Mouse (Mus musculus) spleen, postnatal 14 days (tissue): ENCODE measurements around the gene Ccng2.

Experiments used
- DNase-seq, 2 experiments: peaks; one replicate each; pipeline ENCODE4 v3.0.0; 2021 to 2022; ENCODE audit warnings: low spot score in 2 of 2

Ccng2 gene

GRCm38 (mm10) chr5:93266883-93267704 is at the start of gene Ccng2:
Gene Ccng2, plus strand, starts transcription at chr5:93267257.
- peak; percentile 80 to 84 for DNase-seq

- no peak for DNase-seq
Observed at GRCm38 (mm10) chr5:93218375-93218774, 48.7 kb upstream of the Ccng2 start.

- no peak for DNase-seq
Observed at GRCm38 (mm10) chr5:93221661-93222060, 45.4 kb upstream of the Ccng2 start.

- no peak for DNase-seq
Observed at GRCm38 (mm10) chr5:93224549-93224948, 42.5 kb upstream of the Ccng2 start.

DNA sequence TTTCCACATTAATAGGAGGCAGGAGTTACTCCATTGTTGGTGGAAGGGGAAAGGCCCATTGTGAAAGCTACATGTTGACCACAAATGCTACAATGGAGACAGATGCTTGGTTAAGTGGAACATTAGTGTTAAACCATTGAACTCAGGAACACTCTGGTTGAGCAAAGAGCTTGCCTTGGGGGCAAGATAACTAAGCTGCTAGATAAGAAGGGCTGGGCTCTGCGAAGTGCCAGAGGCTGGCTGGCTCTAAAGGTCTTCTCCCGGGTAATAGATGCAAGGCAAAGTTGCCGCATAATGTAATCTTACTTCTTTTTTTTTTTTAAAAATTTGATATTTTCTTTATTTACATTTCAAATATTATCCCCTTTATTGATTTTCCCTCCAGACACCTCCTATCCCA is 39.9 kb upstream of the Ccng2 start:
- DNase-seq: no peak

DNA sequence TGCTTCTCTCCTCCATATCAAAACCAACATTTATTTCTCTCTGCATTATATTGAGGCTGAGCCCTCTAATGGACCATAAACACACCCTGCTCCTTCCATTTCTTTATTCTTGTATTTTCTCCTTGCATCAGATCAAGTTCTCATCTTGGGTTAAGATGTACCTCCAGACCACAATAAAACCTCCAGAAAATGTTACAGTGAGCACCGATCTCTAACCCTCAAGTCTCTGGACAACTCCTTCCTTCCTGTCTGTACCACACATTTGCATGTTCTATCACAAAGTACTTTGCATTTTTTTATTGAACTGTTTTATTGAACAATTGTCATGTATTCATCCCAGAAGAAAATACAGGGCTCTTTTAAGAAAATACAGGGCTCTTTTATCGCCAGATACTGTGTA is 37.5 kb upstream of the Ccng2 start:
- DNase-seq: no peak

DNA sequence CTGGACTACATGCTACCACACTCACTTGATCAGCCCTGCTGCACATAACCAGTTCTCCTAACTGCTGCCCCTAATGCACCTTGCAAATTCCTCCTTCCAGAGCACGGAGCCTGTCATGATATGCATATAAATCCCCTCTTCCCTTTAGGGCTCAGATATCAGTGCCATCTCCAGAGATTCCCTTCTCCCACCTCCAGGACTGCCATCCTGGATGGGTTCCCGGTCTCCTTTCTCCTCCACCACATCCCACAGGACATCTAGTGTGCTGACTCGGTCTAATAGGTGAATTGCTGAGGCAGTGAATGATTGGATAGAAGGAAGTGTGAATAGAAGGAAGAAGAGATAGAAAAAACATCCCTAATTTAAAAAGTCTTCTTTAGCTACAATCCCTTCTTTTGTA is 35.3 kb upstream of the Ccng2 start:
- no peak for DNase-seq

DNA sequence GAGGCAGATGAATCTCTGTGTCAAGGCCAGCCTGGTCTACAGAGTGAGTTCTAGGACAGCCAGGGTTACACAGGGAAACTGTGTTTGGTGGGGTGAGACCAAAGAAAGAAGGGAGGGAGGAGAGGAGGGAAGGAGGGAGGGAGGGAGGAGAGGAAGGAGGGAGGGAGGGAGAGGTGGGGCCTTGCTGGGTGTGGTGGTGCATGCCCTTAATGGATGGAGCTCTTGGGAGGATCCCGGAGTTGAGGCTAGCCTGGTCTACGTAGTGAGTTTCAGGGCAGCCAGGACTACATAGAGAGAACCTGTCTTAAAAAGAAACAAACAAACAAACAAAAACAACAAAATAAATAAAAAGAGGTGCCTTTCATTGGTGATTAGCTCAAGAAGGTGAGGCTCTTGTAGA is 34.2 kb upstream of the Ccng2 start:
- no peak for DNase-seq

DNA sequence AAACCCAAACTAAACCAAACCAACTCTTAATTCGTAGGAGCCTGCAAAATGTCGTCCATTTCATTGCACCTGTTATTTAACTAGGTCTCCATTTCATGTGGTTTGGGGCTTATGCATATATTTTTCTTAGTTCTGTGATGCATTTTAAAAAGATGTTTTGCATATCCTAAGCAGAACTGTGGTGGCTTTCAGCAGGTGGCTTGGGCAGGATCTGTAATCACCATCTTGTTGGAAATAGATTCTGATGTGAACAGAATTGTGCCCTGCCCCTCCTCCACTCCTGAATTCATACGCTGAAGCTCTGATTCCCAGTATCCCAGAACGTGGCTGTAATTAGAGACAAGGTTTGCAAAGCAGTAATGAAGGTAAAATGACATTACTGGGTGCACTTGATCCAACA is 32.9 kb upstream of the Ccng2 start:
- DNase-seq: no peak

- DNase-seq: no peak
Observed at GRCm38 (mm10) chr5:93234605-93235004, 32.5 kb upstream of the Ccng2 start.

DNA sequence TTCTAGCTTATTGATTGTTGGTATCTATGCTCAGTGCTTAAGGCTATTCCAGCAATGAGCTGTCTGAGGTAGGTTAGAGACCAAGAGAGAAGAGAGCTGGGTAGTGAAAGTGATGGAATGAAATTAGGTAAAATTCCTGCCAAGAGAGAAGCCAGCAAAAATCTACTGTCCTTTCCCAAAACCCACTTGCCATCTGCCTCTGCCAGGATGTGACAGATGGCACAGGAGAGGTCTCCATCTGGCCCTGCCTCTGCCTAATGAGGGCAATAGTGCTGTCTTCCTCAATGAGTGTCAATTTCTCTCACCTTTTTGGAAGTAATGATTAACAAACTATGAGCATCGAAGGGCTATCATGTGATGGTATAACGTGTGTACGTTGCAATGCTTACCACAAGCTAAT is 31.2 kb upstream of the Ccng2 start:
- no peak for DNase-seq

GRCm38 (mm10) chr5:93236541-93236940 is 30.5 kb upstream of the Ccng2 start:
- DNase-seq: no peak

GRCm38 (mm10) chr5:93239590-93240544 is 27.2 kb upstream of the Ccng2 start:
- DNase-seq: peak; percentile 31 to 36

- DNase-seq: no peak
Observed at GRCm38 (mm10) chr5:93245280-93245679, 21.8 kb upstream of the Ccng2 start.

- DNase-seq: no peak
Observed at GRCm38 (mm10) chr5:93249940-93250578, 17.0 kb upstream of the Ccng2 start.

- no peak for DNase-seq
Observed at GRCm38 (mm10) chr5:93251001-93251760, 15.9 kb upstream of the Ccng2 start.

DNA sequence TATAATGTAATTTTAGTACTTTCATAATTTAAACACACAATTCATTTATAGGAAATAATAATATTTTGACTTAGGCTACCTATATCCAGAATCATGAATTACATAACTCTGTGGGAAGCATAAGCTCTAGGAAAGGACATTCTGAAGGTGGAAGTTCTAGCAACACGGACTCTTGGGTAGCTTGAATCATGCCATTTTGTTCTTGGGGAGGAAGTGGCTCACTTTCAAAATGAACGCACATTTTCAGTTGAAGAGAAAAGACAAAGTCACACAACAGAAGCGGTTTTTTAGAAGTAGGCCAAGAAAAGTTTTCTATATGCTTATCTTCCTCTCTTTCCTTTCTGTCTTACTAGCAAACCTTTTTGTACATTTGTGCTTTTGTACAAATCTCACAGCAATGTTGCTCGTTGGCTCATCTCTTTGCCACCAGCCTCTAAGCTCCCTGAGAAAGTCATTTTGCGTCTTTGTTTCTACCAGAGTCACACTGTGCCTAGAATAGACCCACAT is 11.2 kb upstream of the Ccng2 start:
- no peak for DNase-seq

DNA sequence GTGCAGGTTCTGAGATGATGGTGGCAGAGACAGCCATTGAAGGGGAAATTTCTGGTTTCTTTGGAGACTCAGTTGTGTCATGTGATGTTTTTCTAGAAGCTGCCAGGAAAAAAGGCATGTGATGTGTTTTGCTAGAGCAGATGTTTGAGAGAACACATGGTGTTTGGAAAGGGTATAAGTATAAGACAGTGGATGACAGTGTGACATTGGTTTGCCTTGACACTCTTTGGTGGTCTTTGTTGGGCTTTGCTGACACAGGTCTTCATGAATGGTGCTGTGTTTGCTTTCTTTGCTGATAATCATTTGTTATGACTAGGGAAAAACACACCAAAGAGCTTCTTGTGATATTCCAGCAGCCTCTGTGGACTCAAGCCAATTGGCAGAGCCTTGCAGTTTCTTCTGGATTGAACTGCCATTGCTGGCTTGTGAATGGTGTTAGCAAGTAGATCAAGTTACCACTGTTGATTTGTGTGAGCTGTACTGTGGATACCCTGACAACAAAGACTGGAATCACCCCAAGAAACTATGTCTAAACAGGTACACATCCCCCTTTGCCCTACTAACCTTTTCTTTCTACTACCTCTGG is 10.1 kb upstream of the Ccng2 start:
- no peak for DNase-seq

GRCm38 (mm10) chr5:93259349-93259748 is 7.7 kb upstream of the Ccng2 start:
- no peak for DNase-seq

DNA sequence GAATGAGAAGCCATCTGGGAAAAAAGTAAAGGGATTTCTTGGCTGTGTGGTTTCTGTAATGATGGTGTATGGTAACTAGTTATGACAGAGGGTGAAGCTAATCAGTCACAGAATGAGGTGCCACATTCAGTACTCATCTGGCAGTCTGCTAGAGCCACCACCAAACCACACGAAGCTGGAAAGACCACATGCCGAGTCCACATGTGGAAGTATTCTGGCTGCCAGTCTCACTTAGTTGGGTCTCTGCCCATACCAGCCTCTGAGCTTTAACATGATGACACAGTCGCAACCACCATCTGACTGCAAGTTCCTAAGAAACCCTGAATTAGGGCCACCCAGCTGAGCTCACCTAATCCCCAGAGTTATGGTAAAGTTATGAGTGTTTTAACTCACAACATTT is 6.1 kb upstream of the Ccng2 start:
- no peak for DNase-seq

GRCm38 (mm10) chr5:93262751-93263150 is 4.3 kb upstream of the Ccng2 start:
- DNase-seq: no peak
